Mouse (Mus musculus): ENCODE data around the gene Armc7.

Armc7 gene

GRCm38 (mm10) chr11:115478296-115478938 lies 3.0 kb downstream of the Armc7 start:
- Histone ChIP-seq H3K27me3 (ENCODE audit: insufficient read depth, low read length) (no peaks in the 10 kb centered on the region), H3K9me3 (ENCODE audit: low read length) (no peaks in the 10 kb centered on the region), H3K4me1 (replicated peaks; ENCODE audit: low read depth, low read length) (peaks cover 56% of the 10 kb centered on the region), H3K4me3 (replicated peaks; ENCODE audit: low read length) (no peak overlapping the region), H3K36me3 (ENCODE audit: insufficient read depth, low read length) (peaks cover 27% of the 10 kb centered on the region)
- TF ChIP-seq POU5F1 (IDR thresholded peaks at IDR 0.05; ENCODE audit: borderline replicate concordance, low read length) (no peak), CTCF (conservative IDR thresholded peaks at IDR 0.05; ENCODE audit: low read length) (no peak), NANOG (IDR thresholded peaks at IDR 0.05; ENCODE audit: borderline replicate concordance, low read length) (no peak)

DNA sequence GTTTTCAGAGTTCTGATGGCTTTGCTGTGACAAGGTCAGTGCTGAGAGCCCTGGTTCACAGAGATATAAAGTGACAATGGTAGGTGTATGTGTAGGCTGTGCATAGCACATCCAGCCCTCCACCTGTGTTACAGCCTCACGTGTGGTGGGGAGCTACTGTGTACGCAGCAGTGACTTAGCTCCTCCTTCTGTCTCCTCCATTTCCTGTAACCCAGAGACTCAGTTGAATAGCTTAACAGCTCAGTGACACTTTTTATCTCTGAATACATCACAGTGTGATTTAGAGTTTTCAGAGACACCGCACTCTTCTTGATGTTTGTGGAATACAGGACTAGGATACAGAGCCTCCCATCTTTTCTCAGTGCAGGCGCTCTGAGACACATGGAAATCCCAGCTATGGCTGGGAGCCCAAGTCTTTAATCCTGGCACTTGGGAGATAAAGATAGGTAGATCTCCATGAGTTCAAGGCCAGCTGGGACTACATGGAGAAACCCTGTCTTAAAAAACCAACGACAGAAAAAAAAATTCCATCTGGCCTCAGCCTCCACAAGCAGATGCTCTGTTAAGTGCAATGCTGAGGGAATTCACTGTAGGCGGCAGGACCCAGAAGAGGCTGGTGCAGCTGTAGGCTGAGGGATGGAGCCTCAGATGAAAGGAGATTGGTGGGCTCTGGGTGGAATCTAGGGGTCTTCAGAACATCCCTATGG lies 6.2 kb downstream of the Armc7 start:
- peaks cover 33% of the 10 kb centered on the region for H3K36me3 ChIP-seq (ENCODE audit: insufficient read depth, low read length)
- H3K27me3 ChIP-seq (ENCODE audit: insufficient read depth, low read length) = no peaks in the 10 kb centered on the region
- H3K4me1 ChIP-seq (replicated peaks; ENCODE audit: low read depth, low read length) = peaks cover 50% of the 10 kb centered on the region
- no peak overlapping the region for H3K4me3 ChIP-seq (replicated peaks; ENCODE audit: low read length)
- H3K9me3 ChIP-seq (ENCODE audit: low read length) = no peaks in the 10 kb centered on the region
- TF ChIP-seq CTCF (conservative IDR thresholded peaks at IDR 0.05; ENCODE audit: low read length) (no peak), NANOG (IDR thresholded peaks at IDR 0.05; ENCODE audit: borderline replicate concordance, low read length) (no peak), POU5F1 (IDR thresholded peaks at IDR 0.05; ENCODE audit: borderline replicate concordance, low read length) (no peak)

- H3K9me3 ChIP-seq (ENCODE audit: low read length) = no peaks in the 10 kb centered on the region
- no peaks in the 10 kb centered on the region for H3K27me3 ChIP-seq (ENCODE audit: insufficient read depth, low read length)
- peaks cover 42% of the 10 kb centered on the region for H3K4me1 ChIP-seq (replicated peaks; ENCODE audit: low read depth, low read length)
- H3K36me3 ChIP-seq (ENCODE audit: insufficient read depth, low read length) = peaks cover 39% of the 10 kb centered on the region
- H3K4me3 ChIP-seq (replicated peaks; ENCODE audit: low read length) = no peak overlapping the region
- no peak for TF ChIP-seq CTCF (conservative IDR thresholded peaks at IDR 0.05; ENCODE audit: low read length)
- no peak for TF ChIP-seq POU5F1 (IDR thresholded peaks at IDR 0.05; ENCODE audit: borderline replicate concordance, low read length)
- TF ChIP-seq NANOG (IDR thresholded peaks at IDR 0.05; ENCODE audit: borderline replicate concordance, low read length) = no peak
These were observed 7.8 kb downstream of the Armc7 start for GRCm38 (mm10) chr11:115483278-115483677.

DNA sequence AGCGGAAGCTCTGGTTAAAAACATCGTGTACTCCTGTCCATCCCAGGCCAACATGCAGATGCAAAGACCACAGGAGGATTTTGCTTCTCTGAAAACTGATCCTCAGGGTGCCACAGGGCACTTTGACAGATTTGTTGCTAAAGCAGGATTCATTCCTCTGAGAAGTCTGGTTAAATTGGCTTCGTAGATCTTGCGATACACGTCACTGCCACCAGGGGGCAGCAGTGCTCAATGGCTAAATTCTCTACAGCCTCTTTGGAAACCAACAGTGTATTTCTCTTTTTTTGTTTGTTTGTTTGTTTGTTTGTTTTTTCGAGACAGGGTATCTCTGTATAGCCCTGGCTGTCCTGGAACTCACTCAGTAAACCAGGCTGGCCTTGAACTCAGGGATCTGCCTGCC lies 8.3 kb downstream of the Armc7 start:
- H3K4me3 ChIP-seq (replicated peaks; ENCODE audit: low read length) = no peak overlapping the region
- H3K36me3 ChIP-seq (ENCODE audit: insufficient read depth, low read length) = peaks cover 44% of the 10 kb centered on the region
- H3K27me3 ChIP-seq (ENCODE audit: insufficient read depth, low read length) = no peaks in the 10 kb centered on the region
- peaks cover 44% of the 10 kb centered on the region for H3K4me1 ChIP-seq (replicated peaks; ENCODE audit: low read depth, low read length)
- TF ChIP-seq CTCF (conservative IDR thresholded peaks at IDR 0.05; ENCODE audit: low read length) (peak; percentile 98), NANOG (IDR thresholded peaks at IDR 0.05; ENCODE audit: borderline replicate concordance, low read length) (no peak), POU5F1 (IDR thresholded peaks at IDR 0.05; ENCODE audit: borderline replicate concordance, low read length) (no peak)
- no peaks in the 10 kb centered on the region for H3K9me3 ChIP-seq (ENCODE audit: low read length)

GRCm38 (mm10) chr11:115485155-115485554 lies 9.7 kb downstream of the Armc7 start:
- no peaks in the 10 kb centered on the region for H3K9me3 ChIP-seq (ENCODE audit: low read length)
- no peaks in the 10 kb centered on the region for H3K27me3 ChIP-seq (ENCODE audit: insufficient read depth, low read length)
- no peak for TF ChIP-seq NANOG (IDR thresholded peaks at IDR 0.05; ENCODE audit: borderline replicate concordance, low read length)
- no peak for TF ChIP-seq POU5F1 (IDR thresholded peaks at IDR 0.05; ENCODE audit: borderline replicate concordance, low read length)
- TF ChIP-seq CTCF (conservative IDR thresholded peaks at IDR 0.05; ENCODE audit: low read length) = no peak

GRCm38 (mm10) chr11:115488551-115489104 lies 13.2 kb downstream of the Armc7 start:
- no peak overlapping the region for H3K4me3 ChIP-seq (replicated peaks; ENCODE audit: low read length)
- H3K27me3 ChIP-seq (ENCODE audit: insufficient read depth, low read length) = peaks cover 14% of the 10 kb centered on the region
- H3K9me3 ChIP-seq (ENCODE audit: low read length) = no peaks in the 10 kb centered on the region
- peaks cover 51% of the 10 kb centered on the region for H3K4me1 ChIP-seq (replicated peaks; ENCODE audit: low read depth, low read length)
- H3K36me3 ChIP-seq (ENCODE audit: insufficient read depth, low read length) = peaks cover 39% of the 10 kb centered on the region
- TF ChIP-seq CTCF (conservative IDR thresholded peaks at IDR 0.05; ENCODE audit: low read length) = no peak
- no peak for TF ChIP-seq POU5F1 (IDR thresholded peaks at IDR 0.05; ENCODE audit: borderline replicate concordance, low read length)
- TF ChIP-seq NANOG (IDR thresholded peaks at IDR 0.05; ENCODE audit: borderline replicate concordance, low read length) = no peak

More at GRCm38 (mm10) chr11:115485155-115485554, 9.7 kb downstream of the Armc7 start:
- Histone ChIP-seq H3K4me3 (replicated peaks; ENCODE audit: low read length) (no peak overlapping the region), H3K36me3 (ENCODE audit: insufficient read depth, low read length) (peaks cover 46% of the 10 kb centered on the region), H3K4me1 (replicated peaks; ENCODE audit: low read depth, low read length) (peaks cover 48% of the 10 kb centered on the region)

DNA sequence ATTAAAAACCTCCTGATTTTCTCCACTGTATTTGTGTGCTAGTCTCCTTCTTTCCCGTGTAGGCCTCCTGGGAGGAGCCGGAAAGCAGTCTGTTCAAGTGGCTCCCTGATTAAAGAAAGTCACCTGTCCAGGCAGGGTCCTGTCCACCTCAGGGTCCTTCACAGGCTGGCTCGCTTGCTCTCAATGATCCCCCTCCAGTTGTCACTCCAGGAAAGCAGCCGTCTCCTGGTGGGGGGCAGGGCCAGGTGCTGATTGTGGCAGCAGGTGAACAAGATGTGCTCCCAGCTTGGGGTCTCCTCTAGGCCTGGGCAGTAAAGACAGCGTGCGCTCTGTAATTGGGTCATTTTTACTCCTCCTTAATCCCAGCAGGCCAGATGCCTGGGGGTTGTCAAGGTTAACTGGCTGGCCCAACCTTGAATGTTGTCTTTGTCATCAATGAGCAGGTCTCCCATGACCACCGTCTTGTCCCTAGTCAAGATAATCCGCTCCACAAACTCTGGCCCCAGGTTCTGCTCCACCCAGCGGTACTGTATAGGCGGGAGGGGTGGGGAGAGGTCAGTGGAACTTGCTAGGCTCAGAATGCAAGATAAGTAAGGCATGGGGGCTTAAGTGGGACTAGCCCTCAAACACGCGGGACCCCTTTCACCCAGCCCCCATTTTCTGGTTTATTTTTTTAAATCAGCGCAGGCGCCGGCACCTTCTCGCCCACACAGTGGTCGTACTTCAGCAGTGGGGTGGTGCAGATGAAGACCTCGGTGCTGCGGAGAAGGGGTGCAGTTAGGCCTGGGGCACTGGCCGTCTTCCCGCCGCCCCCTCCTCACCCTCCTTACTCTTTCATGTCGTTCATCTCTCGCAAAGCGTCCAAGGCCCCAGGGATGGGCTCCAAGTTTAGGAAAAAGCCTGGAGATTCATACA lies 15.2 kb downstream of the Armc7 start:
- TF ChIP-seq NANOG (IDR thresholded peaks at IDR 0.05; ENCODE audit: borderline replicate concordance, low read length) = no peak
- no peak for TF ChIP-seq CTCF (conservative IDR thresholded peaks at IDR 0.05; ENCODE audit: low read length)
- no peak for TF ChIP-seq POU5F1 (IDR thresholded peaks at IDR 0.05; ENCODE audit: borderline replicate concordance, low read length)
- Histone ChIP-seq H3K9me3 (ENCODE audit: low read length) (no peaks in the 10 kb centered on the region), H3K4me1 (replicated peaks; ENCODE audit: low read depth, low read length) (peaks cover 39% of the 10 kb centered on the region), H3K4me3 (replicated peaks; ENCODE audit: low read length) (peak overlapping the region; percentile 86), H3K36me3 (ENCODE audit: insufficient read depth, low read length) (peaks cover 39% of the 10 kb centered on the region), H3K27me3 (ENCODE audit: insufficient read depth, low read length) (peaks cover 18% of the 10 kb centered on the region)
